Mouse (Mus musculus) embryo, embryonic 11.5 days (tissue): ENCODE results near the gene Pim3.

ENCODE experiments used
- DNase-seq: peaks from one replicate; pipeline ENCODE4 v3.0.0-alpha.2; 2012; ENCODE audit warnings: low read depth, low spot score

The Pim3 gene

GRCm38 (mm10) chr15:88837199-88837932 is 24.6 kb upstream of the Pim3 start:
- DNase-seq, result no peak

- DNase-seq, result no peak
Measured at GRCm38 (mm10) chr15:88837977-88838376, 24.0 kb upstream of the Pim3 start.

GRCm38 (mm10) chr15:88839271-88839670 is 22.7 kb upstream of the Pim3 start:
- DNase-seq, result no peak

- no peak for DNase-seq
Measured at GRCm38 (mm10) chr15:88840126-88840525, 21.9 kb upstream of the Pim3 start.

GRCm38 (mm10) chr15:88841160-88841559 is 20.8 kb upstream of the Pim3 start:
- no peak for DNase-seq

GRCm38 (mm10) chr15:88841580-88842299 is 20.2 kb upstream of the Pim3 start:
- DNase-seq, result no peak

GRCm38 (mm10) chr15:88842300-88842673 is 19.7 kb upstream of the Pim3 start:
- DNase-seq, result no peak

GRCm38 (mm10) chr15:88843486-88844097 is 18.4 kb upstream of the Pim3 start:
- DNase-seq, result no peak

- DNase-seq, result no peak
Measured at GRCm38 (mm10) chr15:88844966-88845365, 17.0 kb upstream of the Pim3 start.

- DNase-seq, result no peak
Measured at GRCm38 (mm10) chr15:88848661-88849060, 13.3 kb upstream of the Pim3 start.

- no peak for DNase-seq
Measured at GRCm38 (mm10) chr15:88849621-88850020, 12.4 kb upstream of the Pim3 start.

- DNase-seq, result no peak
Measured at GRCm38 (mm10) chr15:88850146-88850826, 11.7 kb upstream of the Pim3 start.

GRCm38 (mm10) chr15:88851076-88851475 is 10.9 kb upstream of the Pim3 start:
- DNase-seq, result no peak

- no peak for DNase-seq
Measured at GRCm38 (mm10) chr15:88851507-88852149, 10.4 kb upstream of the Pim3 start.

GRCm38 (mm10) chr15:88853106-88853505 is 8.9 kb upstream of the Pim3 start:
- no peak for DNase-seq

- DNase-seq, result no peak
Measured at GRCm38 (mm10) chr15:88854119-88854968, 7.6 kb upstream of the Pim3 start.

- no peak for DNase-seq
Measured at GRCm38 (mm10) chr15:88854969-88855830, 6.8 kb upstream of the Pim3 start.

- no peak for DNase-seq
Measured at GRCm38 (mm10) chr15:88855896-88856417, 6.0 kb upstream of the Pim3 start.

- no peak for DNase-seq
Measured at GRCm38 (mm10) chr15:88856613-88857012, 5.4 kb upstream of the Pim3 start.

GRCm38 (mm10) chr15:88857361-88857760 is 4.6 kb upstream of the Pim3 start:
- no peak for DNase-seq
